Mouse (Mus musculus): Measurements from ENCODE around the gene Rrm1.

- TF ChIP-seq CTCF (IDR thresholded peaks at IDR 0.05; ENCODE audit: low read depth, low read length) (no peak), EP300 (IDR thresholded peaks at IDR 0.05; ENCODE audit: insufficient read depth, low read depth, low read length) (no peak), POLR2A (IDR thresholded peaks at IDR 0.05; ENCODE audit: insufficient read depth, low read length) (no peak)
Observed at GRCm38 (mm10) chr7:102508666-102509065, 67.2 kb downstream of the Rrm1 start.
